Mouse (Mus musculus): ENCODE results near the gene Elmo1. TPM values are rescaled to one million over a fixed set of nuclear protein-coding genes. Genes with fewer than 3 reads are reported as not detected.

Elmo1 gene
- total and polyA plus RNA-seq, 2 experiments from 2014 or later = 35.2 to 36.4 TPM

DNA sequence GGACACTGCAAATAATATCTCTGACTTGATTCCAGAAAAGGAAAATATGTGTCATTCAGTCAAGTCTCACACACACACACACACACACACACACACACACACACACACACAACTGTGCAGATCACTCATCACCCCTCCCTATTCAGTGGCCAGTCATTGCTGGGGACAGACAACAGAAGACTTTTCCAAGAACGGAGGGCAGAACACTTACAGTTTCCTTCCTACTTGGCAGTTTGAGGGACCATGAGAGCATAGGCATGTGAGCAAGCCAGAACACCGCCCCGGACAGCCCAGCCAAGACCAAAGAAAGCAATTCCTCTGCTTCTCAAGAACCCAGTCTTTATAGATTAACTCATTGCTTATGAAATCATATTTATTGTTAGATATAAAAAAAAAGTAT, 165.0 kb downstream of the Elmo1 start:
- Histone ChIP-seq H3K27ac (ENCODE audit: low read depth, low read length) (no peak overlapping the region), H3K4me1 (ENCODE audit: insufficient read depth, low read length) (no peaks in the 10 kb centered on the region), H3K27me3 (ENCODE audit: insufficient read depth, low read length) (no peaks in the 10 kb centered on the region), H3K36me3 (ENCODE audit: insufficient read depth, low read length) (no peaks in the 10 kb centered on the region), H3K4me2 (ENCODE audit: low read depth, low read length, poor library complexity, severe bottlenecking) (no peak overlapping the region), H3K4me3 (ENCODE audit: low read depth, low read length) (no peak overlapping the region), H3K9ac (replicated peaks; ENCODE audit: low read length, poor library complexity, severe bottlenecking) (no peak overlapping the region), H3K9me3 (ENCODE audit: low read length) (no peaks in the 10 kb centered on the region)
- DNase-seq (ENCODE audit: low spot score) = no peak
- no peak for TF ChIP-seq CTCF (IDR thresholded peaks at IDR 0.05)
- ATAC-seq (ENCODE audit: low FRiP score) = 0 out of 2 replicates have a peak, but pooled peaks have one; percentile 31
- 88% methylated on average over 3 of the region's 3 CpGs for WGBS

DNA sequence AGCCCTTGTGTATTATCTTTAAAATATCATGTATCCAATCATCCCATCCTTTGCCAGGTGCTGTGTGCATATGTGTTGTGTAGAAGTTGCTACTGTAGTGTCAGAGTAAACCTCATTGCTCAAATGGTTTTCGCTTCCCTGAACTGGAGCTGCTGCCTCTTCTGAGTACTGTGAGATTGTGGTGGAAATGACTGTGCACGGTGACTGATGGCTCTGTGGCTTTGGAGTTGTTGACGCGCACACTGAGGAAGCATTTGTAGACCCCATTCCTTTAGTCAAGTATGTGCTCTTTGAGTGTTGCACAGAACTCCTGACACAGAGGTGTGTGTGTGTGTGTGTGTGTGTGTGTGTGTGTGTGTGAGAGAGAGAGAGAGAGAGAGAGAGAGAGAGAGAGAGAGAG, 166.2 kb downstream of the Elmo1 start:
- Histone ChIP-seq H3K27me3 (ENCODE audit: insufficient read depth, low read length) (no peaks in the 10 kb centered on the region), H3K9ac (replicated peaks; ENCODE audit: low read length, poor library complexity, severe bottlenecking) (no peak overlapping the region), H3K4me2 (ENCODE audit: low read depth, low read length, poor library complexity, severe bottlenecking) (no peak overlapping the region), H3K4me3 (ENCODE audit: low read depth, low read length) (no peak overlapping the region), H3K9me3 (ENCODE audit: low read length) (no peaks in the 10 kb centered on the region), H3K4me1 (ENCODE audit: insufficient read depth, low read length) (no peaks in the 10 kb centered on the region), H3K36me3 (ENCODE audit: insufficient read depth, low read length) (no peaks in the 10 kb centered on the region), H3K27ac (ENCODE audit: low read depth, low read length) (no peak overlapping the region)
- 95% methylated on average over 4 of the region's 4 CpGs for WGBS
- DNase-seq (ENCODE audit: low spot score) = no peak
- no peak for ATAC-seq (ENCODE audit: low FRiP score)
- TF ChIP-seq CTCF (IDR thresholded peaks at IDR 0.05) = no peak

GRCm38 (mm10) chr13:20257562-20258525, 167.4 kb downstream of the Elmo1 start:
- 87% methylated on average over 8 of the region's 8 CpGs for WGBS
- DNase-seq (ENCODE audit: low spot score) (no peak), ATAC-seq (ENCODE audit: low FRiP score) (no peak)
- Histone ChIP-seq H3K4me2 (ENCODE audit: low read depth, low read length, poor library complexity, severe bottlenecking) (no peak overlapping the region), H3K4me3 (ENCODE audit: low read depth, low read length) (no peak overlapping the region), H3K9ac (replicated peaks; ENCODE audit: low read length, poor library complexity, severe bottlenecking) (no peak overlapping the region), H3K4me1 (ENCODE audit: insufficient read depth, low read length) (no peaks in the 10 kb centered on the region), H3K27ac (ENCODE audit: low read depth, low read length) (no peak overlapping the region), H3K27me3 (ENCODE audit: insufficient read depth, low read length) (no peaks in the 10 kb centered on the region), H3K9me3 (ENCODE audit: low read length) (no peaks in the 10 kb centered on the region), H3K36me3 (ENCODE audit: insufficient read depth, low read length) (no peaks in the 10 kb centered on the region)
- no peak for TF ChIP-seq CTCF (IDR thresholded peaks at IDR 0.05)

DNA sequence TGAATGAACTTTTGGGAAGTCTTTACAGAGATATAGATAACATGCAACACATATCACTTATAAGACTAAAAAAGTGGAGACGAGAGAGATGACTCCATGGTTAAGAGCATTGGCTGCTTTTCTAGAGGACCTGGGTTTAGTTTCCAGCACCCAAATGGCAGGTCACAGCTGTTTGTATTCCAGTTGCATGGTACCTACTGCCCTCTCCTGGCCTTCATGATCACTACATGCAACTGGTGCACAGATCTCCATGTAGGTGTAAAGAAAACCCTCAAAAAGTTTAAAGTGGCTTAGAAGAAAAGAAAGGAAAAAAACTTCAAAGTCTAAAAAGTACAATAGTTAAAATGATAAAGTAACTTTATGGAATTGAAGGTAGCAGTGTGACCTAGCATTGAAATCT, 172.8 kb downstream of the Elmo1 start:
- 97% methylated on average over 1 of the region's 1 CpGs for WGBS
- H3K4me2 ChIP-seq (ENCODE audit: low read depth, low read length, poor library complexity, severe bottlenecking) = no peak overlapping the region
- no peak for TF ChIP-seq CTCF (IDR thresholded peaks at IDR 0.05)
- DNase-seq (ENCODE audit: low spot score) (no peak), ATAC-seq (ENCODE audit: low FRiP score) (no peak)
- no peak overlapping the region for H3K9ac ChIP-seq (replicated peaks; ENCODE audit: low read length, poor library complexity, severe bottlenecking)
- no peaks in the 10 kb centered on the region for H3K4me1 ChIP-seq (ENCODE audit: insufficient read depth, low read length)
- no peaks in the 10 kb centered on the region for H3K9me3 ChIP-seq (ENCODE audit: low read length)
- no peak overlapping the region for H3K4me3 ChIP-seq (ENCODE audit: low read depth, low read length)
- no peak overlapping the region for H3K27ac ChIP-seq (ENCODE audit: low read depth, low read length)
- H3K36me3 ChIP-seq (ENCODE audit: insufficient read depth, low read length) = no peaks in the 10 kb centered on the region
- no peaks in the 10 kb centered on the region for H3K27me3 ChIP-seq (ENCODE audit: insufficient read depth, low read length)

GRCm38 (mm10) chr13:20270148-20270547, 179.8 kb downstream of the Elmo1 start:
- no peaks in the 10 kb centered on the region for H3K9me3 ChIP-seq (ENCODE audit: low read length)
- no peak for DNase-seq (ENCODE audit: low spot score)
- no peaks in the 10 kb centered on the region for H3K36me3 ChIP-seq (ENCODE audit: insufficient read depth, low read length)
- no peak for ATAC-seq (ENCODE audit: low FRiP score)
- WGBS = 55% methylated on average over 6 of the region's 6 CpGs
- H3K4me1 ChIP-seq (ENCODE audit: insufficient read depth, low read length) = no peaks in the 10 kb centered on the region
- no peak overlapping the region for H3K27ac ChIP-seq (ENCODE audit: low read depth, low read length)
- H3K9ac ChIP-seq (replicated peaks; ENCODE audit: low read length, poor library complexity, severe bottlenecking) = no peak overlapping the region
- TF ChIP-seq CTCF (IDR thresholded peaks at IDR 0.05) = no peak
- no peak overlapping the region for H3K4me2 ChIP-seq (ENCODE audit: low read depth, low read length, poor library complexity, severe bottlenecking)
- no peaks in the 10 kb centered on the region for H3K27me3 ChIP-seq (ENCODE audit: insufficient read depth, low read length)
- H3K4me3 ChIP-seq (ENCODE audit: low read depth, low read length) = no peak overlapping the region

- Histone ChIP-seq H3K27ac (ENCODE audit: low read depth, low read length) (no peak overlapping the region), H3K36me3 (ENCODE audit: insufficient read depth, low read length) (no peaks in the 10 kb centered on the region), H3K4me3 (ENCODE audit: low read depth, low read length) (no peak overlapping the region), H3K27me3 (ENCODE audit: insufficient read depth, low read length) (no peaks in the 10 kb centered on the region), H3K9me3 (ENCODE audit: low read length) (no peaks in the 10 kb centered on the region), H3K4me2 (ENCODE audit: low read depth, low read length, poor library complexity, severe bottlenecking) (no peak overlapping the region), H3K4me1 (ENCODE audit: insufficient read depth, low read length) (no peaks in the 10 kb centered on the region), H3K9ac (replicated peaks; ENCODE audit: low read length, poor library complexity, severe bottlenecking) (no peak overlapping the region)
- DNase-seq (ENCODE audit: low spot score) (peak; percentile 68), ATAC-seq (ENCODE audit: low FRiP score) (no peak)
- 58% methylated on average over 3 of the region's 3 CpGs for WGBS
- TF ChIP-seq CTCF (IDR thresholded peaks at IDR 0.05) = peak; percentile 86
Measured at GRCm38 (mm10) chr13:20271799-20272198, 181.4 kb downstream of the Elmo1 start.
